Mouse (Mus musculus) testis, postnatal 10 days (tissue): ENCODE measurements around the gene Ctsl.

ENCODE experiments used
- DNase-seq: peaks from one replicate; pipeline ENCODE4 v3.0.0; 2021; ENCODE audit warnings: low spot score

The Ctsl gene

GRCm38 (mm10) chr13:64370173-64370940, at the start of gene Ctsl:
Gene Ctsl, minus strand, starts transcription at chr13:64370890.
- peak; percentile 96 for DNase-seq

GRCm38 (mm10) chr13:64416955-64417601, 46.4 kb upstream of the Ctsl start:
- peak; percentile 65 for DNase-seq

- no peak for DNase-seq
Measured at GRCm38 (mm10) chr13:64415659-64416058, 45.0 kb upstream of the Ctsl start.

- DNase-seq = no peak
Measured at GRCm38 (mm10) chr13:64412752-64413257, 42.1 kb upstream of the Ctsl start.

GRCm38 (mm10) chr13:64411282-64411681, 40.6 kb upstream of the Ctsl start:
- DNase-seq = no peak

GRCm38 (mm10) chr13:64410604-64411003, 39.9 kb upstream of the Ctsl start:
- no peak for DNase-seq

GRCm38 (mm10) chr13:64407992-64408391, 37.3 kb upstream of the Ctsl start:
- no peak for DNase-seq

GRCm38 (mm10) chr13:64405550-64405949, 34.9 kb upstream of the Ctsl start:
- no peak for DNase-seq

GRCm38 (mm10) chr13:64403519-64403918, 32.8 kb upstream of the Ctsl start:
- no peak for DNase-seq

GRCm38 (mm10) chr13:64402951-64403460, 32.3 kb upstream of the Ctsl start:
- DNase-seq = no peak

- no peak for DNase-seq
Measured at GRCm38 (mm10) chr13:64402504-64402949, 31.8 kb upstream of the Ctsl start.

- no peak for DNase-seq
Measured at GRCm38 (mm10) chr13:64402006-64402405, 31.3 kb upstream of the Ctsl start.

- DNase-seq = peak; percentile 42
Measured at GRCm38 (mm10) chr13:64400801-64401361, 30.2 kb upstream of the Ctsl start.

- DNase-seq = no peak
Measured at GRCm38 (mm10) chr13:64399906-64400305, 29.2 kb upstream of the Ctsl start.

- DNase-seq = no peak
Measured at GRCm38 (mm10) chr13:64398065-64398464, 27.4 kb upstream of the Ctsl start.

- no peak for DNase-seq
Measured at GRCm38 (mm10) chr13:64396979-64397378, 26.3 kb upstream of the Ctsl start.

GRCm38 (mm10) chr13:64388415-64388814, 17.7 kb upstream of the Ctsl start:
- DNase-seq = no peak

GRCm38 (mm10) chr13:64386048-64386447, 15.4 kb upstream of the Ctsl start:
- DNase-seq = no peak

- DNase-seq = no peak
Measured at GRCm38 (mm10) chr13:64384937-64385336, 14.2 kb upstream of the Ctsl start.

- no peak for DNase-seq
Measured at GRCm38 (mm10) chr13:64380251-64380650, 9.6 kb upstream of the Ctsl start.

- DNase-seq = no peak
Measured at GRCm38 (mm10) chr13:64378601-64379000, 7.9 kb upstream of the Ctsl start.

- DNase-seq = no peak
Measured at GRCm38 (mm10) chr13:64376472-64376871, 5.8 kb upstream of the Ctsl start.

- DNase-seq = peak; percentile 47
Measured at GRCm38 (mm10) chr13:64375160-64375559, 4.5 kb upstream of the Ctsl start.
